Mouse (Mus musculus) erythroblast, embryonic 14.5 days (primary cell): ENCODE measurements around the gene Rbfox3.

Source experiments
- GATA1 ChIP-seq: IDR thresholded peaks from 2 replicates; pipeline ENCODE4 v1.6.1; 2012; ENCODE audit warnings: low read length, inconsistent platforms, mixed read lengths
- TAL1 ChIP-seq: IDR thresholded peaks from 3 replicates; pipeline ENCODE4 v1.6.1; 2012; ENCODE audit warnings: low read length, inconsistent platforms, mixed read lengths

DNA sequence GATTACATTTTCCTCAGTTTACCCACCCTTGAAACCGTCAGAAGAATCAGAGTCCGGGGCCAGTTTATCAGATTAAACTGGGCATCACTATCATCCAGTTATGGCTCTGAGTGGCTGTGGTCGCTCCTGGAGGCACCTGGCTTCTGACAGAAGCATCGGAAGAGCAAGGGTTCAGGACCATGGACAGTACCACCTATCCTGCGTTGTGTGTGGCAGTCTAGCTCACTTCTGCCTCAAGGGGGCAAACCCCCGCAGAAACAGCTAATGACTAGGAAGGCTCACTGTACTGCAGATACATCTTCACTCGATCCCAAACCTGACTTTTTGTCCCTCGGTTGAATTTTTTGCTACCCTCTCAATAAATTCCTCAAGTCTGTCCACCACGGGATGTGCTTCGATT is 252.1 kb downstream of the Rbfox3 start:
- TF ChIP-seq GATA1 (no peak), TAL1 (no peak)
